Mouse (Mus musculus): ENCODE measurements around the gene Tulp1. TPM values are rescaled to one million over a fixed set of nuclear protein-coding genes. Genes with fewer than 3 reads are reported as not detected.

The Tulp1 gene
- polyA plus RNA-seq, 1 experiment from 2014 or later, result 3.5 TPM

DNA sequence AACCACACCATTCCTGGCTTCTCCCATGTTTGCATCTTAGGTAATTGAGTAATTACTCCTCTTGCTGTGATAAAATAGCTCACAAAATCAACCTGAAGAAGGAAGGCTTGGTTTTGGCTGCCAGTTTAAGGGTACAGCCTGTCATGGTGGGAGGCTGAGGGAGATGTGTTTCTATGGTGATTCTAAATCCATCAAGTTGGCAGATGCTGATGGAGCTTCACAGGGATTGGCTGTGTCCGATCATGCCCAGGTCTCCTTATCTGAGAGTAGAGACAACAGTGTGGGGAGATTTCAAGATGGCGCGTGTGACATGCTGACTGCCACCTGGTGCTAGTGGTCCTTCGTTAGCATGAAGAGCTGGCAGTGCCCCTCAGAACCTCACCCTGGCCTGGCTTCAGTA, 43.3 kb downstream of the Tulp1 start:
- WGBS, result 94% methylated on average over 4 of the region's 4 CpGs
- H3K27me3 ChIP-seq, result no peaks in the 10 kb centered on the region
- H3K36me3 ChIP-seq (replicated peaks), result peaks cover 52% of the 10 kb centered on the region
- no peak overlapping the region for H3K4me3 ChIP-seq (replicated peaks)
- ATAC-seq (ENCODE audit: low FRiP score), result no peak
- H3K9ac ChIP-seq, result no peak overlapping the region
- H3K4me1 ChIP-seq, result no peaks in the 10 kb centered on the region
- H3K9me3 ChIP-seq, result peaks cover 6% of the 10 kb centered on the region; the same call in 1 of the 2 replicates
- no peak overlapping the region for H3K27ac ChIP-seq
- H3K4me2 ChIP-seq, result no peak overlapping the region

DNA sequence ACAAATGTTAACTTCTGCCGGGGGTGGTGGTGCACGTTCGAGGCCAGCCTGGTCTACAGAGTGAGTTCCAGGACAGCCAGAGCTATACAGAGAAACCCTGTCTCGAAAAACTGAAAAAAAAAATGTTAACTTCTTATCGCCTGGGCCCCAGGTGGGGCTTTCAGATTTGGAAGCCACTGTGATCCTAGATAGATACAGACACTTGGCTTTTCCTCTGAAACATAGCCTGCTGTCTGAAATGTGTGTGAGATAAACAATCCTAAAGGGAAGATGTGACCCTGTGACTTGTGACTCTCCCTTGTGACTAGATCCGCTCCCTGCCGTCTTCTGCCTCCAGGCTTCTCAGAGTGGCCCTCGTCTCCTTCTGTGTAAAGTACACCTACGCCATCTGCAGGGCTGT, 47.3 kb downstream of the Tulp1 start:
- ATAC-seq (ENCODE audit: low FRiP score), result no peak
- no peak overlapping the region for H3K4me3 ChIP-seq (replicated peaks)
- no peaks in the 10 kb centered on the region for H3K27me3 ChIP-seq
- peaks cover 18% of the 10 kb centered on the region for H3K4me1 ChIP-seq
- peaks cover 37% of the 10 kb centered on the region for H3K36me3 ChIP-seq (replicated peaks)
- no peak overlapping the region for H3K9ac ChIP-seq
- H3K9me3 ChIP-seq, result no peaks in the 10 kb centered on the region
- no peak overlapping the region for H3K4me2 ChIP-seq
- WGBS, result 90% methylated on average over 9 of the region's 9 CpGs
- H3K27ac ChIP-seq, result no peak overlapping the region

DNA sequence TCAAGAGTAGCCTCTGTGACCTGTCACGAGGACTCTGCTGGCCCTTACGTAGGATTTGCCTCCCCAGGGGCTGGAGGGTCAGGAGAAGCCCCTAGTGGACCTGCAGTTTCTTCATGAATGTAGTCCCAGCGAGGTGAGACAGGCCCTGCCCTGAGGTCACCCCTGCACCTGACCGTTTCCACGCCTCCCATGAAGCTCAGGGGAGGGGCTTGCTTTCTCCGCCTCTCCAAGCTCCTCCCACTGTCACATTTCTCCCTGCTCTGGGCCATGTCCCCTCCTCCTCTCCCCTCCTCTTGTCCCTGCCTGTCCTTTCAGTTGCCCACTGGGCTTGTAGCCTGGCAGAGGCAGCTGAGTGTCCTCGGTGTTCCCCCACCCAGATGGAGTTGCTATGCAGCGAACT, 47.9 kb downstream of the Tulp1 start:
- no peak overlapping the region for H3K4me2 ChIP-seq
- no peak overlapping the region for H3K27ac ChIP-seq
- no peaks in the 10 kb centered on the region for H3K9me3 ChIP-seq
- no peaks in the 10 kb centered on the region for H3K27me3 ChIP-seq
- no peak overlapping the region for H3K4me3 ChIP-seq (replicated peaks)
- H3K9ac ChIP-seq, result no peak overlapping the region
- peaks cover 32% of the 10 kb centered on the region for H3K36me3 ChIP-seq (replicated peaks)
- 57% methylated on average over 8 of the region's 8 CpGs for WGBS
- peaks cover 20% of the 10 kb centered on the region for H3K4me1 ChIP-seq
- no peak for ATAC-seq (ENCODE audit: low FRiP score)

DNA sequence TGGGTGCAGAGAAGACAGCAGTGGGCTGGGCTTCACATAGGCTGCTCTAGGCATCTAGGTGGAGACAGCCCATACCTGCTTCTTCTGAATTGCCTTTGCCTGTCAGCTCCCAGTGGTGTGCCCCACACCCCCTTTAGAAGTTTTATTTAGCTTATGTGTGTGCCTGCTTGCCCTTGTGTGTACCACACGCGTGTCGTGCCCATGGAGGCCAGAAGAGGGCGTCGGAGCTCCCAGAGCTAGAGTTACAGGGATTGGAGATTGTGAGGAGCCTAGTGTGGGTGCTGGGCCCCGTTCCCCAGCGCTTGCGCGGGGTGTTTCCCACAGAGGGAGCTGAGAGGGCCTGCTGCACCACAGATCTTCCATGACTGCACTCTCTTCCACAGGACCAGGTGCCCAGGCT, 48.5 kb downstream of the Tulp1 start:
- WGBS, result 91% methylated on average over 9 of the region's 9 CpGs

DNA sequence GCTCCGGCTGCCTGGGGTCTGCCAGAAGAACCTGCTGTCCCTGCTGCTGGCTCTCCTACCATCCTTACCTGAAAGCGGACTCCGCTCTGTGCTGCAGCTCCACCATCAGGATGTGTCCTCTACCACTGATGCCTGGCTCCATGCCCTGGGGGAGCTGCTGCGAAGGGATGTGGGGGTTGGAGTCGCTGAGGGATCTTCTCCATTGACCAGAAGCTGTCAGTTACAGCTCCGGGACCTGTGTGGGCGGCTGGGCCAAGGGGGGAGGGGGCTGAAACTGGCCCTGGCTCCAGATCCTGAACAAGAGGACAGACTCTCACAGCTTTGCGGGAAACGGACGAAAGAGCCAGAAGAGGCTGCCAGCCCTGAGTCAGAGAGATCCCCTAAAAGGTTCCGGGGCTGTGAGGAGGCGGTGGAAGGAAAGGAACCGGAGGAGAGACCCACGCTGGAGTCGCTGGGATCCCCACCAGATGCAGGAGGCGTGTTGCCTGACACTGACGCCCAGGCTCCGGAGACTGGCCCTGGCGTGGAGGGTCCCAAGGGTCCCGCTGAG, 49.3 kb downstream of the Tulp1 start:
- Histone ChIP-seq H3K27ac (no peak overlapping the region), H3K9ac (no peak overlapping the region; the same call in 1 of the 2 replicates), H3K36me3 (replicated peaks) (peaks cover 32% of the 10 kb centered on the region), H3K27me3 (no peaks in the 10 kb centered on the region), H3K4me3 (replicated peaks) (no peak overlapping the region), H3K4me2 (no peak overlapping the region), H3K9me3 (no peaks in the 10 kb centered on the region), H3K4me1 (peaks cover 20% of the 10 kb centered on the region)
- 86% methylated on average over 20 of the region's 20 CpGs for WGBS
- no peak for ATAC-seq (ENCODE audit: low FRiP score)

More for the DNA sequence above, 48.5 kb downstream of the Tulp1 start:
- no peak overlapping the region for H3K27ac ChIP-seq
- H3K27me3 ChIP-seq, result no peaks in the 10 kb centered on the region
- no peak overlapping the region for H3K4me2 ChIP-seq
- no peak for ATAC-seq (ENCODE audit: low FRiP score)
- H3K36me3 ChIP-seq (replicated peaks), result peaks cover 32% of the 10 kb centered on the region
- no peak overlapping the region for H3K9ac ChIP-seq
- H3K4me3 ChIP-seq (replicated peaks), result no peak overlapping the region
- peaks cover 20% of the 10 kb centered on the region for H3K4me1 ChIP-seq
- no peaks in the 10 kb centered on the region for H3K9me3 ChIP-seq

DNA sequence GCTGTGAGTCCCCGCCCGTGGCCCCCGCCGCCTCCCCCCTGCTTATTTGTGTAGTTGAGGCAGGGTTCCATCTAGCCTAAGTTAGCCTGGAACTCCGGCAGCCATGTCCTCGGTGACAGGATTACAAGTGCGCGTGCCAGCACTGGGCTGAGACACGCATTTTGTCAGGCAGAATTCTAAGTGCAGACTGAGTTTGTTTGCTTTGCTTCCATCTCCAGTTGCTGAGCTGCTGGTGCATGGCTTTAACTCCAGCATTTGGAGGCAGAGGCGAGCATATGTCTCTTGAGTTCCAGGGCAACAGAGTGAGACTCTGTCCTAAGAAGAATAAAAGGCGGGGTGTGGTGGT, 51.2 kb downstream of the Tulp1 start:
- 3% methylated on average over 11 of the region's 11 CpGs for WGBS
- peak; percentile 45 for ATAC-seq (ENCODE audit: low FRiP score)

DNA sequence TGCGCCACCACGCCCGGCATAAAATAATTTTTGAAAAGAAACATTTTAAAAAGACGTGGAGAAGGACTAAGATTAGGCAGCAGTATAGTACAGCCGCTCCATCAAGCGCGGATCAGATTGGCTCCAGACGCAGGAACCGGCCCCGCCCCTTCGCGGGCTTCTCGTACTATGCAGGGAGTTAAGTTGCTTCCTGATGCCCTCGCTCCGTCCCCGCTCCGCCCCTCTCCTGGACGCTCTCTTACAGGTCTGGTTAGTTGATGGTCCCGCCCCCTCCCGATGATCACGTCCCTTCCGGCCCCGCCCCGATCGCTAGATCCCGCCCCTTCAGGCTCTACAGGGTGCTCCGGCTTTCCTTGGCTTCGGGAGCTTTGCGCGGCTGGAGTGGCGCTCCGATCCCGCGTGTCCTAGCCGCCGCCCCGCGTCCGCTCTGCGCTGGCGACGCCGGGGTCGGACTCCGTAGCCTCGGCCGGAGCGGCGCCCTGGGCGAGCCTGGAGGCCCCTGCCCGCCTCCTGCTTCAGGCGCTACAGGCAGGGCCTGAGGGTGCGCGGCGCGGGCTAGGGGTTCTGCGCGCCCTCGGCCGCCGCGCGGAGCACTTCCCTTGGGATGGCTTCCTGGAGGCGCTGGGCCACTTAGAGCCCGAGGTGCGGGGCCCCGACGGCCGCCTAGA, 51.7 kb downstream of the Tulp1 start, which contains the start of gene Fance:
Gene Fance, plus strand, starts transcription at position 308 of the 668 bp plus-strand sequence.
- Histone ChIP-seq H3K36me3 (replicated peaks) (peaks cover 20% of the 10 kb centered on the region), H3K27ac (peak within 1 kb of the TSS; percentile 86), H3K4me1 (peaks cover 24% of the 10 kb centered on the region), H3K9ac (peak within 1 kb of the TSS; percentile 93), H3K4me3 (replicated peaks) (peak within 1 kb of the TSS; percentile 87), H3K27me3 (no peaks in the 10 kb centered on the region), H3K9me3 (no peaks in the 10 kb centered on the region), H3K4me2 (peak within 1 kb of the TSS; percentile 95)
- ATAC-seq (ENCODE audit: low FRiP score), result peak; percentile 98
- under 1% methylated on average over 65 of the region's 69 CpGs for WGBS

More for the DNA sequence above, 51.2 kb downstream of the Tulp1 start:
- Histone ChIP-seq H3K4me3 (replicated peaks) (peak overlapping the region; percentile 87), H3K36me3 (replicated peaks) (peaks cover 24% of the 10 kb centered on the region), H3K9ac (peak overlapping the region; percentile 93), H3K9me3 (no peaks in the 10 kb centered on the region), H3K4me1 (peaks cover 20% of the 10 kb centered on the region), H3K27ac (peak overlapping the region; percentile 86), H3K27me3 (no peaks in the 10 kb centered on the region), H3K4me2 (peak overlapping the region; percentile 95)

DNA sequence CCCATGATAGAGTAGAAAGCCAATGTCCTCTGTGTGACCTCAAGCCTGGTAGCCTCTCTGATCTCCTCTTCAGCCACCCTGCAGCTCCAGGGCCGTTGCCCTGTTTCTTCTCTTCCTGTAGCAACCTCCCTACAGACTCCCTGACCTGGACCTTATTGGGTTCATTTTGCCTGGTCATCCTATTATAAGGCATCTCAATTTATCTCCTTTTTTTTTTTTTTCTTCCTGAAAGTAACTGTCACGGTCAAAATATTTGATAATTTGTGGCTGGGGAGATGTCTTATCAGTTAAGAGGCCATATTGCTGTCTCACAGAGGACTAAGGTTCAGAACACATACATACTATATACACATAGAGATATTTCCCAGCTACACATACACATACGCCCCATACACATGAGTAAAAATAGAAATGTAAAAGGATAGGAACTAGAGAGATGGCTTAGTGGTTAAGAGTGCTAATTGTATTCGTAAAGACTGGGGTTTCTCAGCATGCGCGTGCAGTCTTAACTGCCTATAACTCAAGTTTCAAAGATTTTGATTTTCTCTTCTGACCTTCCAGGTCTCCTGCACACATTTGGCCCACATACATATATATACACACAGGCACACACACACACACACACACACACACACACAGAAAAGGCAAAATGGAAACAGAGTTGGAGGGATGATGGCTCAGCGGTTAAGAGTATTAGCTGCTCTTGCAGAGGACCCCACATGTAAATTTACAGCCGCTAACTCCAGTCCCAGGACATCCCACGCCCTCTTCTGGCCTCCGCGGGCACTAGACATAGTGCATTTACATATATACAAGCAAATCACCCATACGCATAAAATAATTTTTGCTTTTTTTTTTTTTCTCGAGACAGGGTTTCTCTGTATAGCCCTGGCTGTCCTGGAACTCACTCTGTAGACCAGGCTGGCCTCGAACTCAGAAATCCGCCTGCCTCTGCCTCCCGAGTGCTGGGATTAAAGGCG, 52.5 kb downstream of the Tulp1 start:
- H3K9ac ChIP-seq, result peak overlapping the region; percentile 25; the same call in 1 of the 2 replicates
- no peak overlapping the region for H3K27ac ChIP-seq
- H3K4me3 ChIP-seq (replicated peaks), result peak overlapping the region; percentile 87
- no peaks in the 10 kb centered on the region for H3K9me3 ChIP-seq
- peaks cover 16% of the 10 kb centered on the region for H3K36me3 ChIP-seq (replicated peaks)
- H3K4me1 ChIP-seq, result peaks cover 25% of the 10 kb centered on the region
- peak; percentile 27 for ATAC-seq (ENCODE audit: low FRiP score)
- peaks cover 2% of the 10 kb centered on the region; the same call in 1 of the 2 replicates for H3K27me3 ChIP-seq
- 25% methylated on average over 17 of the region's 17 CpGs for WGBS
- peak overlapping the region; percentile 95 for H3K4me2 ChIP-seq

DNA sequence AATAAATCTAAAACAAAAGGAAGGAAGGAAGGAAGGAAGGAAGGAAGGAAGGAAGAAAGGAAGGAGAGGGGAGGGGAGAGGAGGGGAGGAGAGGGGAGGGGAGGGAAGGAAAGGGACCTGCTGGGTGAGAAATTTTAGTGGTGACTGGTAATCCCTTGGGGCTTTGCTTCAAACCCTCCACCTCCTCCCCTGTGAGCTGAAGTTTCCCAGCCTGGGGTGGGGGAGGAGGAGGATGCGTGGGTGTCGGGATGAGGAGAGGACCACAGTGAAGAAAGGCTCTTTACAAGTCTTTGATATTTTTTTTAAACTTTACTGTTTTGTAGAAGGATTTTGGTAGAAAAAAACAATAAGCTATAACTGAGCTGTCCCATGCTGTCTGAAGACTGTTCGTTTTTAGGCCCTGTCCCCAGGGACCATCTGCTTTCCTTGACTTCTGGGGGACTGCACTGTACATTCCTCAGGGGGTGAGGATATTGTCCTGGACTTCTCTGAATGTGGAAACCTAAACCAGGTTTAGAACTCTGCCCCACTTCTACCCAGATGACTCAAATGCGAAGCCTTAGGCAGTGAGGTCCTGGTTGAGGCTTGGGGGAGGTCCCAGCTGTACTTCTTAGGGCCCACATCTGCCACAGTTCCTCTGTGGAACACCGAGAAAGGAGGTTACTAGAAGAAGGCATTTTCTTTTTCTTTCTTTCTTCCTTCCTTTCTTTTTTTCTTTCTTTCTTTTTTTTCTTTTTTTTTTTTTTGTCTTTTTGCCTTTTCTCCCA, 53.5 kb downstream of the Tulp1 start:
- no peak for ATAC-seq (ENCODE audit: low FRiP score)
- WGBS, result 72% methylated on average over 5 of the region's 5 CpGs
- peaks cover 25% of the 10 kb centered on the region for H3K4me1 ChIP-seq

DNA sequence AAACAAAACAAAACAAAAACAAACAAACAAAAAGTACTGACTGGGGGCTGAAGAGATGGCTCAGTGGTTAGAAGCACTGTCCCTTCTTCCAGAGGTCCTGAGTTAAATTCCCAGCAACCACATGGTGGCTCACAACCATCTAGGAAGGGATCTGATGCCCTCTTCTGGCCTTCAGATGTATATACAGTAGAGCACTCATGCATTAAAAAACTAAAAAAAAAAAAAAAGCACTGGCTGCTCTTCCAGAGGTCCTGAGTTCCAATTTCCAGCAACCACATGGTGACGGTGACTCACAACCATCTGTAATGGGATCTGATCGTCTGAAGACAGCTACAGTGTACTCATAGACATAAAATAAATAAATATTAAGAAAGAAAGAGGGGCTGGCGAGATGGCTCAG, 54.2 kb downstream of the Tulp1 start:
- H3K4me2 ChIP-seq, result no peak overlapping the region
- no peak for ATAC-seq (ENCODE audit: low FRiP score)
- no peak overlapping the region for H3K9ac ChIP-seq
- H3K27ac ChIP-seq, result no peak overlapping the region
- no peaks in the 10 kb centered on the region for H3K36me3 ChIP-seq (replicated peaks)
- no peak overlapping the region for H3K4me3 ChIP-seq (replicated peaks)
- peaks cover 25% of the 10 kb centered on the region for H3K4me1 ChIP-seq
- H3K9me3 ChIP-seq, result no peaks in the 10 kb centered on the region
- 79% methylated on average over 3 of the region's 3 CpGs for WGBS
- H3K27me3 ChIP-seq, result peaks cover 5% of the 10 kb centered on the region; the same call in 1 of the 2 replicates

More for the DNA sequence above, 53.5 kb downstream of the Tulp1 start:
- peaks cover 7% of the 10 kb centered on the region for H3K36me3 ChIP-seq (replicated peaks)
- no peaks in the 10 kb centered on the region for H3K9me3 ChIP-seq
- no peak overlapping the region for H3K27ac ChIP-seq
- peaks cover 5% of the 10 kb centered on the region; the same call in 1 of the 2 replicates for H3K27me3 ChIP-seq
- no peak overlapping the region for H3K4me2 ChIP-seq
- no peak overlapping the region for H3K4me3 ChIP-seq (replicated peaks)
- H3K9ac ChIP-seq, result no peak overlapping the region

DNA sequence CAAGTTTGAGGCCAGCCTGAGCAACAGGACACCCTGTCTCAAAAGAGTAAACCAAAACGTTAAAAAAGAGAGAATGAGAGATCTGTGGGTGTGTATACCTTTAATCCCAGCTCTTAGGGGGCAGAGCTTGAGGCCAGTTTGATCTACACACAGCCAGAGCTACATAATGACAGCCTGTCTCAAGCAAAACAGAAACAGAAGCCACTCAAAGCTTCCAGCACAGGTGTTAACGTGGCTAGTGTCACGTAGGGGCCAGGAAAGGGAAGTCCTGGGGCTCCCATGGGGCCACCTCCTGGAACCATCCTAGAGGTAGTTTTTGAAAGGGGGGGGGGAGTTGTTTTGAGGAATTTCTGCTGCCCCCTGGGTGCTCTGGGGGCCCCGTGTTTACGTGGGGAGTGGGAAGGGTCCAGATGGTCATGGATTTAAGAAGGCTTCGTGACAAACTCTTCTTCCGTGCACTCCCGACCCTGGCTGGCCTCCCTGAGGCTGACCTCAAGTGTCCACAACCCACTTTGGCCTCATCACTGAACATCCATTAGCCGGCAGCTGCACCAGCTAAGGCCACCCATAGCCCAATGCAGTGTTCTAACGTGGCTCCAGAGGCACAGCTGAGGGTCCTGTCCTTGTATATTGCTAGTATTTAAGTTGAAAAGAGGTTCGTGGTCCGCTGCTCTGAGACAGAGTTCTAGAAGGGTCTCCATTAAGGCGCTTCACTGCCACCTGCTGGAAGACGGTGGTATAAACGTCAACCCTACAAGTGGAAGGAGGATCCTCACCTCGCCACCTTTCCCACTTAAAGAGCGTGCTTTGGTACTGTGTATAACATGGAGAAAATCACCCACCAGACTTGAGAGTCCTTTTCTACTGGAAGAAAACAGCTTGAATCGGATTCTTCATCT, 56.5 kb downstream of the Tulp1 start:
- no peaks in the 10 kb centered on the region for H3K9me3 ChIP-seq
- H3K4me2 ChIP-seq, result no peak overlapping the region
- no peak for ATAC-seq (ENCODE audit: low FRiP score)
- H3K9ac ChIP-seq, result no peak overlapping the region
- H3K4me3 ChIP-seq (replicated peaks), result no peak overlapping the region
- H3K4me1 ChIP-seq, result peaks cover 9% of the 10 kb centered on the region
- no peaks in the 10 kb centered on the region for H3K36me3 ChIP-seq (replicated peaks)
- H3K27ac ChIP-seq, result no peak overlapping the region
- WGBS, result 22% methylated on average over 18 of the region's 18 CpGs
- H3K27me3 ChIP-seq, result peaks cover 5% of the 10 kb centered on the region; the same call in 1 of the 2 replicates

All from forebrain, embryonic 12.5 days (tissue).